Mouse (Mus musculus) heart, postnatal 25 days (tissue): ENCODE data around the gene Gm20388. TPM values are rescaled to one million over a fixed set of nuclear protein-coding genes. Genes with fewer than 3 reads are reported as not detected.
"Not testable (repeated sequence)": the region's sequence is repeated elsewhere in the genome, so short reads cannot be mapped to it uniquely, and the experiment has no call there.

ENCODE experiments used
- DNase-seq: peaks from one replicate; pipeline ENCODE4 v3.0.0; 2022; ENCODE audit warnings: low spot score
- intact Hi-C: fragments of 180-260 bp; cut with DNase I; formaldehyde crosslinking; loops from one replicate; pipeline ENCODE4 v1.15.1; 2025
- total RNA-seq, 2 experiments: library from RNA; stranded (reverse); gene quantifications; 2 replicates each; pipeline ENCODE4 v1.2.3; 2021

The Gm20388 gene
- total RNA-seq, 2 experiments from 2014 or later: 2.7 TPM; not detected in 1

- intact Hi-C loops: no loop called here
- no peak for DNase-seq
Observed at GRCm38 (mm10) chr8:121421009-121421408, 1510.4 kb downstream of the Gm20388 start.

- no peak for DNase-seq
- intact Hi-C loops: no loop called here
Observed at GRCm38 (mm10) chr8:121424080-121424479, 1513.4 kb downstream of the Gm20388 start.

GRCm38 (mm10) chr8:121424600-121424999 is 1514.0 kb downstream of the Gm20388 start:
- no peak for DNase-seq
- intact Hi-C loops: no loop called here

- DNase-seq: no peak
- intact Hi-C loops: no loop called here
Observed at GRCm38 (mm10) chr8:121431499-121431898, 1520.9 kb downstream of the Gm20388 start.

GRCm38 (mm10) chr8:121433466-121433865 is 1522.8 kb downstream of the Gm20388 start:
- no peak for DNase-seq
- intact Hi-C loops: no loop called here

- intact Hi-C loops: no loop called here
Observed at GRCm38 (mm10) chr8:121436656-121437055, 1526.0 kb downstream of the Gm20388 start.

GRCm38 (mm10) chr8:121437506-121437905 is 1526.9 kb downstream of the Gm20388 start:
- intact Hi-C loops: no loop called here
- DNase-seq: no peak

More at GRCm38 (mm10) chr8:121436656-121437055, 1526.0 kb downstream of the Gm20388 start:
- no peak for DNase-seq

- no peak for DNase-seq
- intact Hi-C loops: no loop called here
Observed at GRCm38 (mm10) chr8:121438111-121438510, 1527.5 kb downstream of the Gm20388 start.

GRCm38 (mm10) chr8:121439351-121439750 is 1528.7 kb downstream of the Gm20388 start:
- intact Hi-C loops: no loop called here
- DNase-seq: no peak

- intact Hi-C loops: no loop called here
Observed at GRCm38 (mm10) chr8:121443361-121443760, 1532.7 kb downstream of the Gm20388 start.

GRCm38 (mm10) chr8:121444521-121444920 is 1533.9 kb downstream of the Gm20388 start:
- DNase-seq, intact Hi-C loops: not testable (repeated sequence)

More at GRCm38 (mm10) chr8:121443361-121443760, 1532.7 kb downstream of the Gm20388 start:
- DNase-seq: no peak

GRCm38 (mm10) chr8:121445027-121445471 is 1534.4 kb downstream of the Gm20388 start:
- no peak for DNase-seq
- intact Hi-C loops: no loop called here

- intact Hi-C loops: no loop called here
- DNase-seq: no peak
Observed at GRCm38 (mm10) chr8:121446133-121446532, 1535.5 kb downstream of the Gm20388 start.

GRCm38 (mm10) chr8:121446862-121447261 is 1536.2 kb downstream of the Gm20388 start:
- intact Hi-C loops: no loop called here
- no peak for DNase-seq

- intact Hi-C loops: no loop called here
- DNase-seq: no peak
Observed at GRCm38 (mm10) chr8:121450211-121450610, 1539.6 kb downstream of the Gm20388 start.

- DNase-seq: peak; percentile 69
- intact Hi-C loops: no loop called here
Observed at GRCm38 (mm10) chr8:121451404-121452076, 1540.9 kb downstream of the Gm20388 start.

- intact Hi-C loops: no loop called here
Observed at GRCm38 (mm10) chr8:121454737-121455136, 1544.1 kb downstream of the Gm20388 start.

GRCm38 (mm10) chr8:121461192-121461591 is 1550.6 kb downstream of the Gm20388 start:
- no peak for DNase-seq
- intact Hi-C loops: no loop called here

More at GRCm38 (mm10) chr8:121454737-121455136, 1544.1 kb downstream of the Gm20388 start:
- no peak for DNase-seq

GRCm38 (mm10) chr8:121462092-121462491 is 1551.5 kb downstream of the Gm20388 start:
- intact Hi-C loops: no loop called here
- no peak for DNase-seq

- intact Hi-C loops: no loop called here
- no peak for DNase-seq
Observed at GRCm38 (mm10) chr8:121468083-121469071, 1557.7 kb downstream of the Gm20388 start.
